Mouse (Mus musculus): ENCODE results near the gene Sall1.

Sall1 gene

GRCm38 (mm10) chr8:88991780-88992509, 52.0 kb downstream of the Sall1 start:
- no peak for DNase-seq (ENCODE audit: low read depth, low spot score)

- no peak for DNase-seq (ENCODE audit: low read depth, low spot score)
These were observed 52.8 kb downstream of the Sall1 start for GRCm38 (mm10) chr8:88991176-88991575.

DNA sequence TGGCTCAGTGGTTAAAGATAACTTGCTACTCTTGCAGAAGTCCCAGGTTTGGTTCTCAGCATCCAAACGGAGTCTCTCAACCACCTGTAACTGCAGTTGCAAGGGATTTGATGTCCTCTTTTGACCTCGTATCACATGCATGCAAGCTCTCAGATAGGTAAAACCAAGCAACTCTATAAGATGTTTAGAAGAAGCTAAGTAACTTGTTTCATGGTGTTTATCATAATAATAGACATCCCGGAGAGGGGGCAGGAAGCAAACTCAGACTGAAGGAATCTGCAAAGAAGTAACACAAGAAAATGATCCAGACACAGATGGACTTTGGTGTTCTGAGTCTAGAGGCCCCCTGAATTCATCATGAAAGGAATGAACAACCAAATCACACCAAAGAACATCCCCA, 55.0 kb downstream of the Sall1 start:
- DNase-seq (ENCODE audit: low read depth, low spot score) = no peak

- DNase-seq (ENCODE audit: low read depth, low spot score) = no peak
These were observed 60.5 kb downstream of the Sall1 start for GRCm38 (mm10) chr8:88983468-88983867.
